Mouse (Mus musculus) thymus, postnatal 36 days (tissue): ENCODE measurements around the gene Dmac2.

Experiments
- DNase-seq, 2 experiments: peaks; one replicate each; pipeline ENCODE4 v3.0.0; 2022; ENCODE audit warnings: mixed read lengths in 2 of 2

Dmac2 gene

GRCm38 (mm10) chr7:25655601-25656428 lies 36.6 kb downstream of the Dmac2 start:
- DNase-seq = no peak

DNA sequence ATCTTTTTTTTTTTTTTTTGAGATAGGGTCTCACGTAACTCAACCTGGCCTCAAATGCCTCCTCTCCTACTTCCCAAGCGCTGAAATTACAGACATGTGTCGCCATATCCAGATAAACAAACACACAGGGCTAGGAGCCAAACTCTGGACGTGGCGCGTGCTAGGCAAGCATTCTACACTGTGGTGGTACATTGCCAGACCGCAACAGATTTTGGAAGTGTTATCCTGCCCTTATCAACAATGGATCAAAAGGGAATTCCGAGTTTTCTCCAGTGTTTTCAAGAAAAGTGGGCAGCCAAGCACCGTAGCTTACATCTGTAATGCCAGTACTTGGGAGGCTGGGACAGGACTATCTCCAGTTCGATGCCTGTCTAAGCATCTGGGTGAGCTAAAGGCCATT lies 38.6 kb downstream of the Dmac2 start:
- no peak for DNase-seq

DNA sequence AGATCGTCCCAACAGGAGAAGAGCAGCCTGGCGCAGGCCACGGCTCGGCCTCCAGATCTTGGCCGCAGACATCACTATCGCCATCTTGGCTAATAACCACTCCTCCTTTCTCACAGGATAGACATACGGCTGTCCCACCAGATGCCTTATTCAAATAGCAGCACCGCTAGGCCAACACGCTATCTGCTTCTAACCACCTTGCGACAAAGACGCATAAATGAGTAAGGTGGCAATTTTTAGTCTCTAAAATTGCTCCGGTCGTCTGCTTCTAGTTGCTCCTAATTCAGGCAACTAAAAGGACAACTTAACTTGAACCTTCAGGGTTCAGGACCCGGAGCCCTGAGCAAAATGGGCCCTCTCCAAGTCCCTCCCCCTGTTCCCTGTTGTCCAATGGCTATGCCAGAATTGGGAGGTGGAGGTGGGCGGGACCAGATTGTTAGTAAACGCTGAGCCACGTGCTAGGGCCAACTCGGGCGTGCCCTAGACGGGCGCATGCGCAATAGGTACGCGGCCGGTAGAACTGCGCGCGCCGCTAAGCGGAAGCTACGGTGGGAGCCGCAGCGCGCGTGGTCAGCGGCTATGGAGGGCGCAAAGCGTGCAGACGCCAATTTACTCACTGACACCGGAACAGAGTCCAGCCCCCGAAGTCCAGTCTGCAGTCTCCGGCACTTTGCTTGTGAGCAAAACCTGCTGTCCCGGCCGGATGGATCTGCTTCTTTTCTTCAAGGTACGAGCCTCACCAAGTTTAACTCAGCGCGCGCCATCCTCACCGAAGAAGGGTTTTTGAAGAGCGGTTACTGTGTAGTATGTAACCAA lies 39.7 kb downstream of the Dmac2 start, which contains the start of the genes Bckdha and Exosc5:
Gene Bckdha, minus strand, starts transcription at position 325 of the 816 bp plus-strand sequence.
Gene Exosc5, plus strand, starts transcription at position 508 of the 816 bp plus-strand sequence.
- DNase-seq = peak; percentile 98 to 99

GRCm38 (mm10) chr7:25666381-25666780 lies 47.2 kb downstream of the Dmac2 start:
- no peak for DNase-seq

DNA sequence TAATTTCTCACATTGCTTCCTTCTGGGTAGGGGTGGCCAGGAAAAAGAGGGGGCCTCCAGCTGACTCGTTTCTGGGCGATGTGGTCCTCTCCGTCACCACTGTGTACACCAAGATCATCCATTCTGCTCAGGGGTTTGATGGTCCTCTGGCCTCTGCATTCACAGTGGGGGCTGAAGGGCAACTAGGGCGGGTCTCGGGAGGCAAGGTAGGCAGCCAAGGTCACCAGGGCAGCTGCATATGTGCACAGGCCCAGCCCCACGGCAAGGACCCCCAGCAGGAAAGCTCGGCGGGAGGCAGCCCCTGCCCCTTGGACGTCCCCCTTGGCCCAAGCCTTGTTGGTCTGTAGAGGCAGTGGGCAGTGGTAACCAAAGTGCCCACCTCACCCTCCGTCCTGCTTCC lies 49.9 kb downstream of the Dmac2 start:
- DNase-seq = no peak

GRCm38 (mm10) chr7:25669631-25670030 lies 50.4 kb downstream of the Dmac2 start:
- no peak for DNase-seq

DNA sequence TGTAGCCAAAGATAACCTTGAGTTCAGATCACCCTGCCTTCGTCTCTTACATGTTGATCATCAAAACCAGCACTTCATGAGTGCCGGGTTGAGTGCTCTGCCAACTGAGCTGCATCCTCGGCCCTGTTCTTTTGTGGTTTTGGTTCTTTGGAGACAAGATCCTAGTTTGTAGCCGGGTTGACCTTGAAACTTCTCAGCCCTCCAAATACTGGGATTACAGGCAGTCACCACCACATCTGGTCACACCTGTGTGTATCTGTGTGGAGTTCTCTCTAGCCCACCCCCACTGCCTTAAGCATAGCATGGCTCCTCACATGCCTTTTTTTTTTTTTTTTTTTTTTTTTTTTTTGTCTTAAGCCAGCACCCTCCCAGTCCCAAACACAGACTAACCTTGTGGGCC lies 50.9 kb downstream of the Dmac2 start:
- DNase-seq = no peak

DNA sequence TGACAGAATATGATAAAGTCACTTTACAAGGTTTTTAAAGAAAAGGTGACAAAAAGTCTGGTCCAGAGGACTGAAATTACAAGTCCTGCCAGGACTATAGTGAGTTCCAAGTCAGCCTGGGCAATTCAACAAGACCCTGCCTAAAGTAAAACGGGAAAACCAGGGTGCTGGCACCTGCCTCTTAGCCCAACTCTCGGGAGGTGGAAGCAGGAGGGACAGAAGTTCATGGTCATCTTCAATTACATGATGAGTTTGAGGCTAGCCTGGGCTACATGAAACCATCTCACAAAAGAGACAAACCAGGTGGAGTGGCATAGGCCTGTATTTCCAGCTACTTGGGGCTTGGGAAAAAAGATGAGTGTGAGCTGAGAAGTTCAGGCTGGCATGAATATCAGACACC lies 52.5 kb downstream of the Dmac2 start:
- no peak for DNase-seq

DNA sequence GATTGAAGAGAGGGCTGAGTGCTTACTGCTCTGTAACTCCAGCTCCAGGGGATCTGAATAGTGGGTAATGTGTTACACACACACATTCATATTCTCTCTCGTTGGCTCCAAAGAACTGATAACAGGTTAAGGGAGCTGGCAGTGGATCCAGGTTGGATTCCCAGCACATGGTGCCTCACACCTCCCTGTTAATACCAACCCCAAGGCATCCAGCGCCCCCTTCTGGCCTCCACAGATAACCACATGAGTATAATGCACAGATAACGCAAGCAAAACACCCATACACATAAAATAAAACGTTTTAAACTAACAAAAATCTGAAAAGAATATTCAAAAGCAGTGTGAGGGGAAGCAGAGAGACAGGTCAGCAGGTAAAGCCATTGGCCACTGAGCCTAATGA lies 53.2 kb downstream of the Dmac2 start:
- no peak for DNase-seq

DNA sequence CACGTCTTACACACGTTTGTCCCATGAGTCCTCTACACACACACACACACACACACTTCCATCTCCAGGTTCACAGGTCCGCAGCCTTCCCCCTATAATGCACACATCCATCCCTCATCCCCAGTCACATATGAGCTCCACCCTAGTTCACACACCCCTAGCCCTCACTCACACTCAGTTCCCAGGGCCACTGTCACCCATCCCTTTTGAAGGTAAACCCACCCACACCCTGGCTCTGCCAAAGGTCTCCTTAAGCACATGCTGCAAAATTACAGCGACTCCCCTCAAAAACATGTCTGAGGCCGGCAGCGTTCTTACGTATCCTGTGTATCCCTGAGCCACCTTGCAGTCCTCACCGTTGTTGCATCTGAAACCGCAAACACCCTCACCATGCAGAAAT lies 55.1 kb downstream of the Dmac2 start:
- no peak for DNase-seq

- peak in 1 of 2 experiments; percentile 42 for DNase-seq
These were observed 55.6 kb downstream of the Dmac2 start, which contains the start of gene Tmem91 for GRCm38 (mm10) chr7:25674719-25675300. Gene Tmem91 (minus strand): TSS chr7:25675166.
